Mouse (Mus musculus): ENCODE data around the gene Catsperd.

GRCm38 (mm10) chr17:56626260-56626659 is 1.7 kb upstream of the Catsperd start:
- TF ChIP-seq CTCF (IDR thresholded peaks at IDR 0.05; ENCODE audit: extremely low read depth, insufficient read depth, low read length) (no peak), POLR2A (IDR thresholded peaks at IDR 0.05; ENCODE audit: extremely low read depth, insufficient read depth, low read length) (no peak)
